1 mouse cellular context compared by ENCODE assay signal in the genomic region with DNA sequence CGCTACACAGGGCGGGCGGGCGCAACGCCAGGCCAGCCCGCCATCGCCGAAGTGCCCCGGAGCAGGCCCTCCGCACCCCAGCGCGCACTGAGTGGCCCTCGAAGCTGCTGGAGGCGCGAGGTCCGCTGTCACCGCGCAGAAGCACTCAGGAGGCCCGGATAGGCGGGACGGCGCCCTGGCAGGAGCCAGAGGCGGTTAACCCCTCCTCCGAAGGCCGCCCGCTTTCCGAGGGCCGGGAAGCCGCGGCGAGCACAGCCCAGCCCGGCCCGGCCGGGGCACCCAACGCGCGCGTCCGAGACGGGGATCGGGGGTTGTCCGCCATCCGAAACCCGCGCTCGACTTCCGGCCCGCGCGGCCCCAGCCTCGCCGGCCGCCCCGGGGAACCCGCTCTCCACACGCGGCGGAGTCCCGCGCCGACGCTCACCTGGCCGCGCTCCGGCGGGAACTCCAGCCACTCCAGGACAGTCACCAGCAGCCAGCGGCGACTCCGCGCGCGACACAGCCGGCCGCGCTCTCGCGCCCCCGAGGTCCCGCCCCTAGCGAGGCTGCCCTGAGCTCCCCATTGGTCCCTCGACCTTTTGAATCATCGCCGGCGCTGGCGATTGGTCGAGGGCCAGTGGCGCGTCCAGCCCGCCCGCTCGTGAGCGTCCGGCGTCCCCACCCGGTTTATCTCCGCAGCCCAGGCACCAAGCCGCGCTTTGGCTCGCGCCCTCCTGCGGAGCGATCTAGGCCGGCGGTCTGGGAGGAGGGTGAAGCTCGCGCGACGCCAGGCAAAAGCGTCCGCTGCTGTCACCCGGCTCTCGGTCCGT.
A peak's percentile ranks its signal among the peaks of the same experiment; 100 is the strongest.
TF ChIP-seq lines count a peak whose summit lies in the region.

No protein-coding gene starts in this region.

TF ChIP-seq in CH12.LX, 34 proteins besides CTCF, POLR2A, EP300 and RAD21 (continued from another document):
- TF ChIP-seq ETS1 (conservative IDR thresholded peaks at IDR 0.05; ENCODE audit: low read depth, low read length) (no peak), MXI1 (IDR thresholded peaks at IDR 0.05; ENCODE audit: low read depth, low read length) (peak; percentile 66; the same call in 1 of the 2 replicates), MYC (IDR thresholded peaks at IDR 0.05; ENCODE audit: low read depth, low read length) (0 out of 2 replicates have a peak, but pooled peaks have one; percentile 27), MAFK (IDR thresholded peaks at IDR 0.05; ENCODE audit: insufficient replicate concordance, low read length) (no peak), BHLHE40 (IDR thresholded peaks at IDR 0.05; ENCODE audit: low read depth, low read length) (peak; percentile 77), MAZ (IDR thresholded peaks at IDR 0.05; ENCODE audit: low read depth, low read length) (no peak; the same call in 1 of the 2 replicates), MAX (IDR thresholded peaks at IDR 0.05; ENCODE audit: low read length) (peak; percentile 40; the same call in 1 of the 2 replicates), JUND (conservative IDR thresholded peaks at IDR 0.05; ENCODE audit: low read depth, low read length) (no peak), IRF4 (IDR thresholded peaks at IDR 0.05; ENCODE audit: low read depth, low read length) (no peak; the same call in 1 of the 2 replicates), JUN (IDR thresholded peaks at IDR 0.05; ENCODE audit: insufficient read depth, low read depth, low read length) (no peak), PAX5 (IDR thresholded peaks at IDR 0.05; ENCODE audit: low read length) (no peak), NRF1 (IDR thresholded peaks at IDR 0.05; ENCODE audit: low read depth, low read length) (peak; percentile 65), ZMIZ1 (IDR thresholded peaks at IDR 0.05; ENCODE audit: low read depth, low read length) (peak; percentile 77), ZNF384 (IDR thresholded peaks at IDR 0.05; ENCODE audit: low read depth, low read length) (no peak), UBTF (IDR thresholded peaks at IDR 0.05; ENCODE audit: low read depth, low read length) (peak; percentile 29; the same call in 1 of the 2 replicates), RCOR1 (conservative IDR thresholded peaks at IDR 0.05; ENCODE audit: low read depth, low read length) (no peak; the same call in 1 of the 2 replicates), HCFC1 (IDR thresholded peaks at IDR 0.05; ENCODE audit: low read depth, low read length) (no peak), SMC3 (IDR thresholded peaks at IDR 0.05; ENCODE audit: low read depth, low read length) (no peak)
